Mouse (Mus musculus) kidney, embryonic 16.5 days (tissue): ENCODE data around the gene Cygb. TPM values are rescaled to one million over a fixed set of nuclear protein-coding genes. Genes with fewer than 3 reads are reported as not detected.

Experiments
- ATAC-seq: fragments of 200-750 bp; cut with Nextera tagmentation; 2 replicates; pipeline ENCODE4 v1.8.0; 2017; ENCODE audit warnings: moderate TSS enrichment; ENCODE audit not compliant: low FRiP score, low TSS enrichment
- H3K27ac ChIP-seq: fragments of 300-500 bp; sonication (generic); 2 replicates; pipeline ENCODE4 v1.5.1; 2014; ENCODE audit warnings: low read length
- H3K27me3 ChIP-seq: fragments of 300-500 bp; sonication (generic); 2 replicates; pipeline ENCODE4 v1.6.1; 2014; ENCODE audit warnings: low read length, control low read depth, mixed read lengths; ENCODE audit not compliant: insufficient read depth
- H3K36me3 ChIP-seq: fragments of 300-500 bp; sonication (generic); 2 replicates; pipeline ENCODE4 v1.6.1; 2014; ENCODE audit warnings: low read length, control low read depth, mixed read lengths; ENCODE audit not compliant: insufficient read depth
- H3K4me1 ChIP-seq: fragments of 300-500 bp; sonication (generic); 2 replicates; pipeline ENCODE4 v1.6.1; 2014; ENCODE audit warnings: low read length, control low read depth, mixed read lengths; ENCODE audit not compliant: insufficient read depth
- H3K4me2 ChIP-seq: fragments of 300-500 bp; sonication (generic); replicated peaks from 2 replicates; pipeline ENCODE4 v1.6.1; 2014; ENCODE audit warnings: low read depth, low read length
- H3K4me3 ChIP-seq: fragments of 300-500 bp; sonication (generic); 2 replicates; pipeline ENCODE4 v1.5.1; 2014; ENCODE audit warnings: mild to moderate bottlenecking, low read length
- H3K9ac ChIP-seq: fragments of 300-500 bp; sonication (generic); replicated peaks from 2 replicates; pipeline ENCODE4 v1.6.1; 2014; ENCODE audit warnings: low read length
- H3K9me3 ChIP-seq: fragments of 300-500 bp; sonication (generic); 2 replicates; pipeline ENCODE4 v1.6.1; 2016; ENCODE audit warnings: low read length, control low read depth
- WGBS: fragments of 180-500 bp; shearing (Covaris S2); extraction: QIAGEN DNeasy Blood & Tissue Kit; methylation state at CpG from one replicate; pipeline ENCODE4 v1.1.7; 2014; 5-methylcytosine and 5-hydroxymethylcytosine counted together
- polyA plus RNA-seq: library from polyadenylated mRNA; unstranded; fragments of >200 nt; fragmentation: Nextera tagmentation; extraction: Ambion mirVana; gene quantifications from 2 replicates; pipeline ENCODE4 v1.2.1, GENCODE M21; 2015

The Cygb gene
- polyA plus RNA-seq, 1 experiment from 2014 or later: 17.0 TPM

- H3K4me1 ChIP-seq: peaks cover 8% of the 10 kb centered on the region
- no peak overlapping the region for H3K27ac ChIP-seq
- H3K9me3 ChIP-seq: no peaks in the 10 kb centered on the region
- no peak overlapping the region for H3K4me3 ChIP-seq
- H3K4me2 ChIP-seq: no peak overlapping the region
- no peak for ATAC-seq
- 0 out of 2 replicates have a peak, but pooled peaks cover 1% of the 10 kb centered on the region for H3K36me3 ChIP-seq
- H3K9ac ChIP-seq: no peak overlapping the region
- H3K27me3 ChIP-seq: no peaks in the 10 kb centered on the region
- 81% methylated on average over 15 of the region's 15 CpGs for WGBS
These were observed 44.0 kb downstream of the Cygb start for GRCm38 (mm10) chr11:116609965-116610630.

GRCm38 (mm10) chr11:116607717-116608116 lies 46.4 kb downstream of the Cygb start:
- no peak overlapping the region for H3K27ac ChIP-seq
- H3K36me3 ChIP-seq: peaks cover 7% of the 10 kb centered on the region; the same call in 1 of the 2 replicates
- 90% methylated on average over 3 of the region's 3 CpGs for WGBS
- no peak for ATAC-seq
- H3K9ac ChIP-seq: no peak overlapping the region
- H3K4me2 ChIP-seq: no peak overlapping the region
- H3K27me3 ChIP-seq: no peaks in the 10 kb centered on the region
- H3K4me1 ChIP-seq: peaks cover 8% of the 10 kb centered on the region
- no peaks in the 10 kb centered on the region for H3K9me3 ChIP-seq
- no peak overlapping the region for H3K4me3 ChIP-seq

- Histone ChIP-seq H3K36me3 (peaks cover 18% of the 10 kb centered on the region; the same call in 1 of the 2 replicates), H3K4me1 (peaks cover 2% of the 10 kb centered on the region; the same call in 1 of the 2 replicates)
These were observed 50.0 kb downstream of the Cygb start for GRCm38 (mm10) chr11:116604097-116604496.

GRCm38 (mm10) chr11:116603339-116603738 lies 50.8 kb downstream of the Cygb start:
- Histone ChIP-seq H3K4me2 (no peak overlapping the region), H3K9me3 (no peaks in the 10 kb centered on the region), H3K9ac (no peak overlapping the region), H3K36me3 (peaks cover 18% of the 10 kb centered on the region; the same call in 1 of the 2 replicates), H3K27ac (no peak overlapping the region), H3K27me3 (no peaks in the 10 kb centered on the region), H3K4me1 (no peaks in the 10 kb centered on the region), H3K4me3 (no peak overlapping the region)
- 92% methylated on average over 10 of the region's 10 CpGs for WGBS
- no peak for ATAC-seq

More at GRCm38 (mm10) chr11:116604097-116604496, 50.0 kb downstream of the Cygb start:
- Histone ChIP-seq H3K4me3 (no peak overlapping the region), H3K27ac (no peak overlapping the region), H3K4me2 (no peak overlapping the region), H3K9ac (no peak overlapping the region), H3K9me3 (no peaks in the 10 kb centered on the region), H3K27me3 (no peaks in the 10 kb centered on the region)
- 86% methylated on average over 12 of the region's 12 CpGs for WGBS
- ATAC-seq: no peak

- ATAC-seq: no peak
- Histone ChIP-seq H3K36me3 (peaks cover 18% of the 10 kb centered on the region; the same call in 1 of the 2 replicates), H3K9me3 (no peaks in the 10 kb centered on the region), H3K4me2 (no peak overlapping the region), H3K27me3 (no peaks in the 10 kb centered on the region), H3K4me1 (no peaks in the 10 kb centered on the region), H3K27ac (no peak overlapping the region), H3K4me3 (no peak overlapping the region), H3K9ac (no peak overlapping the region)
- WGBS: 90% methylated on average over 8 of the region's 8 CpGs
These were observed 52.1 kb downstream of the Cygb start for GRCm38 (mm10) chr11:116602043-116602442.

- no peak overlapping the region for H3K27ac ChIP-seq
- H3K36me3 ChIP-seq: peaks cover 18% of the 10 kb centered on the region; the same call in 1 of the 2 replicates
- no peak overlapping the region for H3K4me2 ChIP-seq
- H3K27me3 ChIP-seq: no peaks in the 10 kb centered on the region
- no peaks in the 10 kb centered on the region for H3K9me3 ChIP-seq
- H3K4me1 ChIP-seq: no peaks in the 10 kb centered on the region
- H3K4me3 ChIP-seq: no peak overlapping the region
- no peak for ATAC-seq
- whole genome bisulfite sequencing: 84% methylated on average over 8 of the region's 8 CpGs
- no peak overlapping the region for H3K9ac ChIP-seq
These were observed 52.9 kb downstream of the Cygb start for GRCm38 (mm10) chr11:116601166-116601565.

GRCm38 (mm10) chr11:116599230-116599629 lies 54.9 kb downstream of the Cygb start:
- Histone ChIP-seq H3K9ac (no peak overlapping the region), H3K9me3 (no peaks in the 10 kb centered on the region), H3K4me2 (no peak overlapping the region), H3K36me3 (peaks cover 14% of the 10 kb centered on the region; the same call in 1 of the 2 replicates), H3K4me3 (no peak overlapping the region), H3K27ac (no peak overlapping the region), H3K27me3 (no peaks in the 10 kb centered on the region), H3K4me1 (no peaks in the 10 kb centered on the region)
- 92% methylated on average over 15 of the region's 15 CpGs for WGBS
- ATAC-seq: no peak

- no peak for ATAC-seq
- WGBS: 94% methylated on average over 8 of the region's 8 CpGs
- Histone ChIP-seq H3K9ac (no peak overlapping the region), H3K36me3 (peaks cover 13% of the 10 kb centered on the region; the same call in 1 of the 2 replicates), H3K27me3 (no peaks in the 10 kb centered on the region), H3K9me3 (no peaks in the 10 kb centered on the region), H3K27ac (no peak overlapping the region), H3K4me3 (no peak overlapping the region), H3K4me2 (no peak overlapping the region), H3K4me1 (no peaks in the 10 kb centered on the region)
These were observed 55.9 kb downstream of the Cygb start for GRCm38 (mm10) chr11:116598193-116598592.

GRCm38 (mm10) chr11:116596766-116597165 lies 57.3 kb downstream of the Cygb start:
- Histone ChIP-seq H3K4me2 (no peak overlapping the region), H3K4me1 (no peaks in the 10 kb centered on the region), H3K36me3 (peaks cover 7% of the 10 kb centered on the region; the same call in 1 of the 2 replicates), H3K9me3 (no peaks in the 10 kb centered on the region), H3K27ac (no peak overlapping the region), H3K4me3 (no peak overlapping the region), H3K27me3 (no peaks in the 10 kb centered on the region), H3K9ac (no peak overlapping the region)
- 89% methylated on average over 19 of the region's 19 CpGs for WGBS
- no peak for ATAC-seq
